Mouse (Mus musculus) heart, embryonic 12.5 days (tissue): ENCODE data around the gene Tubgcp5. TPM values are rescaled to one million over a fixed set of nuclear protein-coding genes. Genes with fewer than 3 reads are reported as not detected.

Source experiments
- ATAC-seq: fragments of 200-750 bp; cut with Nextera tagmentation; 2 replicates; pipeline ENCODE4 v1.8.0; 2017; ENCODE audit warnings: moderate TSS enrichment, moderate library complexity; ENCODE audit not compliant: insufficient number of reproducible peaks, low FRiP score
- H3K27ac ChIP-seq: fragments of 300-500 bp; sonication (generic); 2 replicates; pipeline ENCODE4 v1.5.1; 2016; ENCODE audit warnings: mild to moderate bottlenecking, moderate library complexity; ENCODE audit not compliant: poor library complexity, severe bottlenecking
- H3K27me3 ChIP-seq: fragments of 300-500 bp; sonication (generic); replicated peaks from 2 replicates; pipeline ENCODE4 v1.6.1; 2016; ENCODE audit warnings: mild to moderate bottlenecking, moderate library complexity
- H3K36me3 ChIP-seq: fragments of 300-500 bp; sonication (generic); 2 replicates; pipeline ENCODE4 v1.6.1; 2016; ENCODE audit warnings: mild to moderate bottlenecking, moderate library complexity
- H3K4me1 ChIP-seq: fragments of 300-500 bp; sonication (generic); replicated peaks from 2 replicates; pipeline ENCODE4 v1.6.1; 2016; ENCODE audit warnings: mild to moderate bottlenecking
- H3K4me2 ChIP-seq: fragments of 300-500 bp; sonication (generic); 2 replicates; pipeline ENCODE4 v1.6.1; 2016; ENCODE audit warnings: mild to moderate bottlenecking, moderate library complexity
- H3K4me3 ChIP-seq: fragments of 300-500 bp; sonication (generic); 2 replicates; pipeline ENCODE4 v1.5.1; 2016; ENCODE audit warnings: mild to moderate bottlenecking
- H3K9ac ChIP-seq: fragments of 300-500 bp; sonication (generic); 2 replicates; pipeline ENCODE4 v1.6.1; 2016; ENCODE audit warnings: mild to moderate bottlenecking, moderate library complexity
- H3K9me3 ChIP-seq: fragments of 300-500 bp; sonication (generic); replicated peaks from 2 replicates; pipeline ENCODE4 v1.6.1; 2016; ENCODE audit warnings: mild to moderate bottlenecking, moderate library complexity
- WGBS: fragments of 180-500 bp; shearing (Covaris S2); methylation state at CpG from one replicate; pipeline ENCODE4 v1.1.7; 2016; 5-methylcytosine and 5-hydroxymethylcytosine counted together
- polyA plus RNA-seq: library from polyadenylated mRNA; unstranded; fragments of >200 nt; fragmentation: Nextera tagmentation; extraction: Ambion mirVana; gene quantifications from 2 replicates; pipeline ENCODE4 v1.2.1, GENCODE M21; 2016

The Tubgcp5 gene
- polyA plus RNA-seq, 1 experiment from 2014 or later, result 19.2 TPM

GRCm38 (mm10) chr7:55870340-55871020 is 76.5 kb downstream of the Tubgcp5 start:
- H3K4me1 ChIP-seq, result 0 out of 2 replicates have a peak, but pooled peaks cover 10% of the 10 kb centered on the region
- H3K4me2 ChIP-seq, result no peak overlapping the region
- no peak overlapping the region for H3K27ac ChIP-seq
- WGBS, result 85% methylated on average over 6 of the region's 6 CpGs
- H3K9ac ChIP-seq, result no peak overlapping the region
- no peak overlapping the region for H3K4me3 ChIP-seq
- H3K36me3 ChIP-seq, result peaks cover 32% of the 10 kb centered on the region
- no peak for ATAC-seq
- H3K9me3 ChIP-seq, result no peaks in the 10 kb centered on the region
- no peaks in the 10 kb centered on the region for H3K27me3 ChIP-seq

GRCm38 (mm10) chr7:55871476-55871875 is 77.5 kb downstream of the Tubgcp5 start:
- Histone ChIP-seq H3K4me2 (no peak overlapping the region), H3K9me3 (no peaks in the 10 kb centered on the region), H3K36me3 (peaks cover 41% of the 10 kb centered on the region), H3K27me3 (no peaks in the 10 kb centered on the region), H3K4me1 (0 out of 2 replicates have a peak, but pooled peaks cover 10% of the 10 kb centered on the region), H3K27ac (no peak overlapping the region), H3K9ac (no peak overlapping the region), H3K4me3 (no peak overlapping the region)
- ATAC-seq, result 0 out of 2 replicates have a peak, but pooled peaks have one; percentile 29
- 67% methylated on average over 5 of the region's 5 CpGs for whole genome bisulfite sequencing

GRCm38 (mm10) chr7:55874703-55875102 is 80.7 kb downstream of the Tubgcp5 start:
- Histone ChIP-seq H3K4me3 (no peak overlapping the region), H3K9ac (no peak overlapping the region), H3K36me3 (peaks cover 72% of the 10 kb centered on the region), H3K4me2 (no peak overlapping the region), H3K27ac (no peak overlapping the region), H3K4me1 (0 out of 2 replicates have a peak, but pooled peaks cover 7% of the 10 kb centered on the region), H3K27me3 (no peaks in the 10 kb centered on the region), H3K9me3 (no peaks in the 10 kb centered on the region)
- WGBS, result 66% methylated on average over 7 of the region's 7 CpGs
- ATAC-seq, result no peak

GRCm38 (mm10) chr7:55877721-55878120 is 83.8 kb downstream of the Tubgcp5 start:
- WGBS, result 73% methylated on average over 10 of the region's 10 CpGs
- H3K4me2 ChIP-seq, result no peak overlapping the region
- no peak overlapping the region for H3K9ac ChIP-seq
- H3K27me3 ChIP-seq, result no peaks in the 10 kb centered on the region
- no peak overlapping the region for H3K27ac ChIP-seq
- no peaks in the 10 kb centered on the region for H3K4me1 ChIP-seq
- no peak overlapping the region for H3K4me3 ChIP-seq
- H3K36me3 ChIP-seq, result peaks cover 92% of the 10 kb centered on the region
- ATAC-seq, result 0 out of 2 replicates have a peak, but pooled peaks have one; percentile 39
- H3K9me3 ChIP-seq, result no peaks in the 10 kb centered on the region

- Histone ChIP-seq H3K4me1 (peaks cover 3% of the 10 kb centered on the region; the same call in 1 of the 2 replicates), H3K4me3 (no peak overlapping the region), H3K9ac (no peak overlapping the region), H3K36me3 (peaks cover 75% of the 10 kb centered on the region), H3K9me3 (no peaks in the 10 kb centered on the region), H3K4me2 (no peak overlapping the region), H3K27me3 (no peaks in the 10 kb centered on the region), H3K27ac (no peak overlapping the region)
- WGBS, result 87% methylated on average over 9 of the region's 9 CpGs
- ATAC-seq, result no peak
Measured at GRCm38 (mm10) chr7:55880882-55881281, 86.9 kb downstream of the Tubgcp5 start.

Other genes with a start within 250 kb of the Tubgcp5 start
- 0.08 and 0.18 TPM in 2 replicates for gene Siglech, start 26.0 kb upstream of the Tubgcp5 start, polyA plus RNA-seq
- 58.5 and 60.9 TPM in 2 replicates for gene Cyfip1, start 47.6 kb downstream of the Tubgcp5 start, polyA plus RNA-seq
- 48.0 and 53.4 TPM in 2 replicates for gene Nipa2, start 168.3 kb downstream of the Tubgcp5 start, polyA plus RNA-seq
- gene Nipa1, start 225.8 kb downstream of the Tubgcp5 start, polyA plus RNA-seq, result 4.5 and 4.9 TPM in 2 replicates